Mouse (Mus musculus) frontal cortex, postnatal 14 days (tissue): ENCODE measurements around the gene Gm11492.

ENCODE experiments used
- DNase-seq, 2 experiments: peaks; one replicate each; pipeline ENCODE4 v3.0.0; 2022; ENCODE audit warnings: low spot score in 2 of 2

The Gm11492 gene

DNA sequence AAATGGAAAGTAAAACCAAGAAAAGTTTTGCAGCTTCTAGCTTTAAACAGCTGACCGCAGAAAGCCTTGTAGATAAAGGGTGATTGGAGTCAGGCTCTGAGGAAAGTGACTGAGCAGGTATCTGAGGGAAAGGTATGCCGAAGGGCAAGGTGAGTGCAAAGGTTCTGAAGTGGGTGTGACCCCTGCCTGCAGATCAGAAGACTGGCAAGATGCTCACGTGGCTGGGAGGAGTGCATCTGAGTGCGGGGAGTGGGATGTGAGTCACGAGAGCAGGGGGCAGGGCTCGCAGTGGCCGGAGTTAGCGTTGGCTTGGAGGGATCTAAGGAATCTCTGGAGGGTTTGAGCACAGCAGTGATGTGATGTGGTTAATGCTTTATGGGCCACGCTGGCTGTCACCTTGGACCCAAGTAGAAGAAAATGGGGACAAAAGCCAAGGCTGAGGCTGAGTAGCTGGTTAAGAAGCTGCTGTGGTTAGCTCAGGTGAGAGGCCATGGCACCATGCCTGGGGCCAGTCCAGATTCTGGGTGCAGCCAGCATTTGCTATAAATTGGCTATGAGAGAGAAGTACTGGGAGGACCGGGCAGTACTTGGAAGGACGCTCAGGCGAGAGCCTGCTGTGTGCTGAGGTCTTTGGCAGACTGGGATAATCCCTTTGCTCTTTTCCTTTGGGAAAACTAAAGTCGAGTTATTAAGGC, 33.1 kb downstream of the Gm11492 start:
- DNase-seq: no peak

DNA sequence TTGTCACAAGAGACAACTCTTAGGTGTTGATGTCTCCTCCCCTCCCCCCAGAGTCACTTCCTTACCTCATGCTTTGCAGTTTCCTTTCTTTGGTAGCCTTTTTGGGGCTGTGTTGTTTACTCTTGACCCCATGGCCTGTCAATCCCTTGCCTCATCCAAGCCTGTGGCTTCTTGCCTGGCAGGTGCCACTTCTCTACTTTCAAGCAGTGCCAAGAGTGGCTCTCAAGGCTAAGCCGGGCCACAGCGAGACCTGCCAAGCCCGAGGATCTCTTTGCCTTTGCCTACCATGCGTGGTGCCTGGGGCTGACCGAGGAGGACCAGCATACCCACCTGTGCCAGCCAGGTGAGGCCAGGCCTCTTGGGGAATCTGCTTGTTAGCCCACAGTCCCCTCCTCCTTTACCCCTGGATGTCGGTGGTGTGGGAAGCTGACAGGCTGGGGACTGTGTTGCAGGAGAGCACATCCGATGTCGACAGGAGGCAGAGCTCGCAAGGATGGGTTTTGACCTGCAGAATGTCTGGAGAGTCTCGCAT, 33.9 kb downstream of the Gm11492 start:
- no peak for DNase-seq

GRCm38 (mm10) chr11:87602234-87602633, 35.8 kb downstream of the Gm11492 start:
- no peak for DNase-seq

DNA sequence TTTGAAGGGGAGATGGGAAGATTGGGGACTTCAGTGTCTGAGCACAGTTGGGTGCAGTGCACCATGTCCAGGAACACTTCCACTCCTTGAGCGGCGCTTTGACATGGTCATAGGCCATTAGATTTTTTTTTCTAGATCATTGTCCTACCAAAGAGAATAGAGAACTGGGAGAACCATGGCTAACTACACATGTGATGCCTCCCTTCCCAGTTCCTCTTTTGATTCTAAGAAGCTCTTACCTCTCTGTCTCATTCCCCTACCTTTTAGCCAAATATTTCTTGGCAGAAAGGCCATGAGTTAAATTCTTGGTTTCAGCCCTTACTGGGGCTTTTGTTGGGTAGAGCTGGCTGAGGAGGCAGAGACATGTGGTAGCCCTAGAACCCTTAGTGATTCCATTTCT, 37.1 kb downstream of the Gm11492 start:
- DNase-seq: no peak

- DNase-seq: no peak
Observed at GRCm38 (mm10) chr11:87609264-87609663, 42.8 kb downstream of the Gm11492 start.

DNA sequence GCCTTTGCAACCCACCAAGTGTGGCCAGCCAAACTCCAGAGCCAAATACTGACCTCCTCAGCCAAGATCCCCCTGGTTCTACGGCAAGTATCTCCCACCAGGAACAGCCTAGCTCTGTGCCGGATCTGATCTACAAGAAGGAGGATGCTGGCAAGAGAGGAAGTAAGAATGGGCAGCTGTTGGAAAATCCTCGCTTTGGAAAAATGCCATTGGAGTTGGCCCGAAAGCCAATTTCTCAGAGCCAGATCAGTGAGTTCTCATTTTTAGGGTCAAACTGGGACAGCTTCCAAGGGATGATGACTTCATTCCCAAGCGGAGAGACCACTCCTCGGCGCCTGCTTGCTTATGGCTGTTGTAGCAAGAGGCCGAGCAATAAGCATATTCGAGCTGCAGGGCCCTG, 45.1 kb downstream of the Gm11492 start:
- DNase-seq: no peak

GRCm38 (mm10) chr11:87613972-87614371, 47.5 kb downstream of the Gm11492 start:
- no peak for DNase-seq

- no peak for DNase-seq
Observed at GRCm38 (mm10) chr11:87615551-87615950, 49.1 kb downstream of the Gm11492 start.

DNA sequence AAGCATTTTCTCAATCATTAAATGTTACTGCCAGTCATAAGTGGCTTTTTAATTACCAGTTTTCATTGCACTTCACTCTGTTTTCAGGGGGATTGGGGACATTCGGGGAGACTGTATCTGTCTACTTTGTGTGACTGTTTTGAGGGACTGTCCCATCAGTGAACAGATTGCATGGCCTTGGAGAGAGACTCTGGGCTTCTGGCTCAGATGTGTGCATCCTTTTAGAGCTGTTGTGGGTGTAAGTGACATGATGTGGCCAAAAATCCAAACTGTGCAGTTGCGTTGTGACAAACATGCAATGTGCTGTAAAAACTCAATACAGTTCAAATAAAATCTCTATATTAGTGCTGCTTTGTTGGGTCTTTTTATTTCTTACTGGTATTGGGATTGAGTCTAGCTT, 49.5 kb downstream of the Gm11492 start:
- DNase-seq: no peak

DNA sequence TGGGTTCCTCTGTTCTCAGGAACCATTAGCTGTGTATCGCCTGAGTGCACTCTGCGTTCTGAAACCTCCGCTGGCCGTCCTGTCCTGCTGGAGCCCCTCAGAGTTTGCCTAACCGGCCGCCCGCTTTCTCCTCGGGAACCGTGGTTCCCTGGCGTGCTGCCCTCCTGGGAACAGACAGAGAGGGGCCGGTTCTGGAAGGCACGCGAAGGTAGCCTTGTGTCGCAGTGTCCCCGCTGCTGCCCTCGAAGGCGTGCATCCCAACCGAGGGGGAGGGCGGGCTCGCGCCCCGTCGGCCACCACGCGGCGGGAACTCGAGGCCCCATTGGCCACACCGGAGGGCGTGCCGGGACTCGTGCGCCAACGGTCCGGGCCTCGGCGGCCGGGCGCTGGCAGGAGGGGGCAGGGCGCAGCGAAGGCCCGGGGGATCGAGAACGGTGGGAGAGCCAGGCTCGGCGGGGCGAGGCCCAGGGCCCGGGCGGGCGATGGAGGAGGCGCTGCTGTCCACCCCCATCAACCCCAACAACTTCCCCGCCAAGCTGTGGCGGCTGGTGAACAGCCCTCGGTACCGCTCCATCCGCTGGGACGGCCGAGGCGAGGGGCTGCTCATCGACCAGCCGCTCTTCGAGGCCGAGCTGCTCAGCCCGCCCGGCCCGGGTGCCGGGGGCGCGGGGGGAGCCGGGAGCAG, 50.5 kb downstream of the Gm11492 start, which contains the start of gene Hsf5:
Gene Hsf5, plus strand, starts transcription at position 375 of the 685 bp plus-strand sequence.
- no peak for DNase-seq

DNA sequence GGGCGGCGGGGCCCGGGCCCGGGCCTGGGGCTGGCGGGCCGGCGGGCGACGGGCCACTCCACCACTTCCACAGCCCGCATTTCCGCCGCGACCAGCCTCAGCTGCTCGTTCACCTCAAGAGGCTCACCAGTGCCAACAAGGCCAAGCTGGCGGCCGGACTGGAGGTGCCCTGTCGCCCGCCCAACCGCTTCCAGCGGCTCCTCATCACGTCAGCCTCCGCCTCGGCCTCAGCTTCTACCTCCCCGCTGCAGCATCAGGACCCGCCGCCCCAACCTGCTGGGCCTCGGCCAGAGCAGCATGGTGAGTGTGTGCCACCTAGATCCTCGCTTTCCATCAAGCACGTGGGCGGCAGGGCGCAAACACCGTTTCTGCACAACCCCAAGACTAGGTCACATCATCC, 51.2 kb downstream of the Gm11492 start:
- DNase-seq: no peak
